21 mouse cellular contexts compared by ENCODE assay signal in genomic region chr16:50671170-50671569, GRCm38 (mm10).
"Had no signal": no experiment of that assay in that cellular context is flagged by ENCODE, and none has a peak within 500 bp of the region (broad histone marks: within the 10 kb centered on the region; RNA-seq: fewer than 3 reads in every experiment).

No protein-coding gene starts in this region.

- ATAC-seq: forebrain, embryonic 13.5 days; forebrain, embryonic 14.5 days; forebrain, embryonic 15.5 days; forebrain, embryonic 16.5 days; forebrain, postnatal 0 days had no signal

- DNase-seq: cerebellum, adult 8-10 months; cerebellum, adult 9-10 months; cerebellum, adult 9-11 months; cerebellum, postnatal 10 days; cerebellum, postnatal 14 days; cerebellum, postnatal 25 days; cerebellum, postnatal 36 days; embryo, embryonic 11 days; forebrain, postnatal 0 days; gastrocnemius, adult 2 months; gastrocnemius, postnatal 10 days; gastrocnemius, postnatal 14 days; gastrocnemius, postnatal 25 days; gastrocnemius, postnatal 36 days; heart, adult 11 months; heart, adult 18-20 months; heart, adult 2 months had no signal
